Mouse (Mus musculus) heart, adult 2 months (tissue): Measurements from ENCODE around the gene Pgam1.

Experiments
- CTCF ChIP-seq: fragments of 200-600 bp; IDR thresholded peaks from 2 replicates; pipeline ENCODE4 v1.8.1; 2022; ENCODE audit warnings: antibody characterized with exemption, mild to moderate bottlenecking, moderate library complexity
- EP300 ChIP-seq: fragments of 200-500 bp; IDR thresholded peaks from 2 replicates; pipeline ENCODE4 v1.6.1; 2011; ENCODE audit warnings: low read depth, low read length, control low read depth; ENCODE audit not compliant: insufficient read depth

- TF ChIP-seq EP300 (no peak), CTCF (no peak)
Measured at GRCm38 (mm10) chr19:41866707-41867106, 45.0 kb upstream of the Pgam1 start.
